Mouse (Mus musculus): ENCODE measurements at regions not wholly inside any gene's neighbourhood (a gene's known extent, or its start where the extent isn't known, plus 50 kb on each side); places are given as distances from the start of the nearest gene placed in this dataset.

DNA sequence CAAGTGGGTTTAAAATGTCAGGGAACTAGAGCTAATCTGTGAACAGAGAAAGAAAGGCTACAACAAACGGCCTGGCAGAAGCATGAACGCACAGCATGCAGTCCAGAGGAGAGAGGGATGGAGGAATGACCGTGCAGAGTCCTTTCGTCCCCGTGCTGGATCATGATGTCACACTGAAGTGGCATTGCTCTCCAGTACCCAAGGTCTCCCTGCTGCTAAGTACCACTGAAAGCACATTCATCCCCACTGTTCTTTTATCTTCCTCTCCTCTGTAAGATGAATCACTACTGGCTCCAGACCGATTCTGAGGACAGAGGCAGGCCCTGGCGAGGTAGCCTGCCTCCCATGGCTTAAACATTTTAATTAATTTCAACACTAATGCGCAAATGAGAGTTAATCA is 89.7 kb downstream of the Gm12689 start:
- Histone ChIP-seq H3K27ac (ENCODE audit: low read length) (no peak overlapping the region), H3K9ac (ENCODE audit: low read length) (no peak overlapping the region), H3K9me3 (replicated peaks; ENCODE audit: control insufficient read depth, low read length) (no peaks in the 10 kb centered on the region), H3K4me3 (replicated peaks; ENCODE audit: low read length) (no peak overlapping the region), H3K4me1 (ENCODE audit: control insufficient read depth, insufficient read depth, low read length) (no peaks in the 10 kb centered on the region), H3K4me2 (ENCODE audit: low read depth, low read length) (no peak overlapping the region), H3K36me3 (ENCODE audit: control insufficient read depth, insufficient read depth, low read length) (no peaks in the 10 kb centered on the region), H3K27me3 (ENCODE audit: control insufficient read depth, insufficient read depth, low read length) (no peaks in the 10 kb centered on the region)
- no peak for ATAC-seq (ENCODE audit: insufficient read depth, low FRiP score)
- WGBS = 43% methylated on average over 8 of the region's 8 CpGs

DNA sequence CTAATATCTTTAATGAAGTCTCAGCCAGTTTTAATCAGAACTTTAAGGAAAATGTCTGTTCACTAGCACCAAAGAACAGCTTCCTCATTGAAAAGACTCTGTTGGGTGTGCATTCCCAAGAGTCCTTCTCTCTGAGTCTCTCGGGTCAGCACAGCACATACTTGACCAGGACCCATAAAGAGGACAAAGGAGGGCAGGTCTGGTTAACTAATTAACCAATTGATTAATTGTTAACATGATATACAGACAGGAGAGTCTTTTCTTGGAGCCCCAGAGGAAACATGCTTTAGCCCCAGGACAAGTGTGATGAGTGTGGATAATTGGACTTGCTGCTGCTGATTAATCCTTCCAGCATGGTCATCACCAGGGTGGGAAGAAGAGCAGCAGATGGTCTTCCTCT is 93.7 kb downstream of the Gm12689 start:
- 69% methylated on average over 1 of the region's 1 CpGs for WGBS
- Histone ChIP-seq H3K9me3 (replicated peaks; ENCODE audit: control insufficient read depth, low read length) (no peaks in the 10 kb centered on the region), H3K27ac (ENCODE audit: low read length) (no peak overlapping the region), H3K4me2 (ENCODE audit: low read depth, low read length) (no peak overlapping the region), H3K9ac (ENCODE audit: low read length) (no peak overlapping the region), H3K36me3 (ENCODE audit: control insufficient read depth, insufficient read depth, low read length) (no peaks in the 10 kb centered on the region), H3K4me1 (ENCODE audit: control insufficient read depth, insufficient read depth, low read length) (no peaks in the 10 kb centered on the region), H3K4me3 (replicated peaks; ENCODE audit: low read length) (no peak overlapping the region), H3K27me3 (ENCODE audit: control insufficient read depth, insufficient read depth, low read length) (no peaks in the 10 kb centered on the region)
- ATAC-seq (ENCODE audit: insufficient read depth, low FRiP score) = no peak

DNA sequence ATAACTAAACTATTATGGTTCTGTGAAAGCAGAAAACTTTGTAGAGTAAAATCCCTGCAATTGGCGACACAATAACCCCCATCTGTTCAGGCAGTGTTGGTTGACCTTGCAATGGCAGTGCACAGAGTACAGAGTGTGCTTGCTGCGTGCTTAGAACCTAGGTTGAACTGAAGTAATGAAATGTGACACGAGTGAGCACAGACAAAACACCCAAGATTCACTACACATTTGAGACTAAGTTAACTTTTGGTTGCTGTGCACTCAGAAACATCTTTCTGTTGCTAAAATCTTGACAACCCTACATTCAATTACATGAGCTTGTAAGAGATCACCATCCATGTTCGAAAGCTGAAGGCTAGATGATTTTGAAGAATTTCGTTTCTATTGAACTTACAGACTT is 97.3 kb downstream of the Gm12689 start:
- Histone ChIP-seq H3K36me3 (ENCODE audit: control insufficient read depth, insufficient read depth, low read length) (no peaks in the 10 kb centered on the region), H3K4me2 (ENCODE audit: low read depth, low read length) (no peak overlapping the region), H3K9ac (ENCODE audit: low read length) (no peak overlapping the region), H3K4me1 (ENCODE audit: control insufficient read depth, insufficient read depth, low read length) (no peaks in the 10 kb centered on the region), H3K9me3 (replicated peaks; ENCODE audit: control insufficient read depth, low read length) (no peaks in the 10 kb centered on the region), H3K4me3 (replicated peaks; ENCODE audit: low read length) (no peak overlapping the region), H3K27ac (ENCODE audit: low read length) (no peak overlapping the region), H3K27me3 (ENCODE audit: control insufficient read depth, insufficient read depth, low read length) (no peaks in the 10 kb centered on the region)
- ATAC-seq (ENCODE audit: insufficient read depth, low FRiP score) = no peak
- 81% methylated on average over 5 of the region's 5 CpGs for WGBS

GRCm38 (mm10) chr4:99394244-99394643 is 98.5 kb downstream of the Gm12689 start:
- no peaks in the 10 kb centered on the region for H3K9me3 ChIP-seq (replicated peaks; ENCODE audit: control insufficient read depth, low read length)
- H3K27ac ChIP-seq (ENCODE audit: low read length) = no peak overlapping the region
- no peak for ATAC-seq (ENCODE audit: insufficient read depth, low FRiP score)
- no peaks in the 10 kb centered on the region for H3K27me3 ChIP-seq (ENCODE audit: control insufficient read depth, insufficient read depth, low read length)
- H3K4me2 ChIP-seq (ENCODE audit: low read depth, low read length) = no peak overlapping the region
- H3K4me1 ChIP-seq (ENCODE audit: control insufficient read depth, insufficient read depth, low read length) = no peaks in the 10 kb centered on the region
- no peak overlapping the region for H3K4me3 ChIP-seq (replicated peaks; ENCODE audit: low read length)
- 70% methylated on average over 3 of the region's 3 CpGs for WGBS
- no peak overlapping the region for H3K9ac ChIP-seq (ENCODE audit: low read length)
- no peaks in the 10 kb centered on the region for H3K36me3 ChIP-seq (ENCODE audit: control insufficient read depth, insufficient read depth, low read length)

DNA sequence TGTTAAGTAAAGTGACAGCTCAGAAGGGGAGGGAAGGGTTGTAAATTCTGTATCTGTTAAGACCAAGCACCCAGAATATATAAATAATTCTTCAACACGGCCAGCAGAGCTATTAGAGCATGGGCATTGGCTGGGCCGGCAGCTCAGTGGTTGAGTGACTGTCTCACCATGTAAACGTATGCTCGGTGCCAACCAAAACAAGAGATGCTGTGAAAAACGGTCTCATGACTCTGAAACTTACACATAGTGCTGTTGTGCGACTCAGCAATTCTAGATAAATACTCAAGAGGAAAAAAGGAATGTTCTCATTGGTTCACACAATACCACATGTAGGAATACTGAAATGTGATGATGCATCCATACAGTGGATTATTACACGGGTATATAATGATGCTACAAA is 111.8 kb downstream of the Gm12689 start:
- 70% methylated on average over 7 of the region's 7 CpGs for WGBS
- H3K27ac ChIP-seq (ENCODE audit: low read length) = no peak overlapping the region

GRCm38 (mm10) chr4:99423449-99423848 is 127.7 kb downstream of the Gm12689 start:
- Histone ChIP-seq H3K9me3 (replicated peaks; ENCODE audit: control insufficient read depth, low read length) (no peaks in the 10 kb centered on the region), H3K4me2 (ENCODE audit: low read depth, low read length) (no peak overlapping the region), H3K4me3 (replicated peaks; ENCODE audit: low read length) (no peak overlapping the region), H3K36me3 (ENCODE audit: control insufficient read depth, insufficient read depth, low read length) (no peaks in the 10 kb centered on the region), H3K4me1 (ENCODE audit: control insufficient read depth, insufficient read depth, low read length) (no peaks in the 10 kb centered on the region), H3K27me3 (ENCODE audit: control insufficient read depth, insufficient read depth, low read length) (no peaks in the 10 kb centered on the region), H3K27ac (ENCODE audit: low read length) (no peak overlapping the region), H3K9ac (ENCODE audit: low read length) (no peak overlapping the region)
- ATAC-seq (ENCODE audit: insufficient read depth, low FRiP score) = no peak
- 66% methylated on average over 1 of the region's 1 CpGs for WGBS

More for the DNA sequence above, 111.8 kb downstream of the Gm12689 start:
- Histone ChIP-seq H3K4me3 (replicated peaks; ENCODE audit: low read length) (no peak overlapping the region), H3K36me3 (ENCODE audit: control insufficient read depth, insufficient read depth, low read length) (no peaks in the 10 kb centered on the region), H3K27me3 (ENCODE audit: control insufficient read depth, insufficient read depth, low read length) (no peaks in the 10 kb centered on the region), H3K4me2 (ENCODE audit: low read depth, low read length) (no peak overlapping the region), H3K4me1 (ENCODE audit: control insufficient read depth, insufficient read depth, low read length) (no peaks in the 10 kb centered on the region), H3K9ac (ENCODE audit: low read length) (no peak overlapping the region), H3K9me3 (replicated peaks; ENCODE audit: control insufficient read depth, low read length) (no peaks in the 10 kb centered on the region)
- no peak for ATAC-seq (ENCODE audit: insufficient read depth, low FRiP score)

GRCm38 (mm10) chr4:99445077-99445754 is 149.5 kb downstream of the Gm12689 start:
- H3K4me3 ChIP-seq (replicated peaks; ENCODE audit: low read length) = peak overlapping the region; percentile 35
- no peak overlapping the region for H3K9ac ChIP-seq (ENCODE audit: low read length)
- H3K36me3 ChIP-seq (ENCODE audit: control insufficient read depth, insufficient read depth, low read length) = no peaks in the 10 kb centered on the region
- 27% methylated on average over 28 of the region's 28 CpGs for WGBS
- H3K27me3 ChIP-seq (ENCODE audit: control insufficient read depth, insufficient read depth, low read length) = no peaks in the 10 kb centered on the region
- peak overlapping the region; percentile 51 for H3K4me2 ChIP-seq (ENCODE audit: low read depth, low read length)
- H3K9me3 ChIP-seq (replicated peaks; ENCODE audit: control insufficient read depth, low read length) = no peaks in the 10 kb centered on the region
- no peak for ATAC-seq (ENCODE audit: insufficient read depth, low FRiP score)
- no peaks in the 10 kb centered on the region for H3K4me1 ChIP-seq (ENCODE audit: control insufficient read depth, insufficient read depth, low read length)
- no peak overlapping the region for H3K27ac ChIP-seq (ENCODE audit: low read length)

- Histone ChIP-seq H3K9ac (ENCODE audit: low read length) (no peak overlapping the region), H3K27me3 (ENCODE audit: control insufficient read depth, insufficient read depth, low read length) (no peaks in the 10 kb centered on the region), H3K4me3 (replicated peaks; ENCODE audit: low read length) (peak overlapping the region; percentile 35; the same call in 1 of the 2 replicates), H3K4me2 (ENCODE audit: low read depth, low read length) (peak overlapping the region; percentile 51), H3K9me3 (replicated peaks; ENCODE audit: control insufficient read depth, low read length) (no peaks in the 10 kb centered on the region), H3K36me3 (ENCODE audit: control insufficient read depth, insufficient read depth, low read length) (no peaks in the 10 kb centered on the region), H3K27ac (ENCODE audit: low read length) (no peak overlapping the region), H3K4me1 (ENCODE audit: control insufficient read depth, insufficient read depth, low read length) (no peaks in the 10 kb centered on the region)
- no peak for ATAC-seq (ENCODE audit: insufficient read depth, low FRiP score)
- WGBS = 44% methylated on average over 9 of the region's 9 CpGs
Measured at GRCm38 (mm10) chr4:99445755-99446128, 150.0 kb downstream of the Gm12689 start.

- no peak overlapping the region; the same call in 1 of the 2 replicates for H3K4me2 ChIP-seq (ENCODE audit: low read depth, low read length)
- no peak overlapping the region for H3K9ac ChIP-seq (ENCODE audit: low read length)
- no peak for ATAC-seq (ENCODE audit: insufficient read depth, low FRiP score)
- H3K4me1 ChIP-seq (ENCODE audit: control insufficient read depth, insufficient read depth, low read length) = peaks cover 4% of the 10 kb centered on the region; the same call in 1 of the 2 replicates
- no peak overlapping the region for H3K4me3 ChIP-seq (replicated peaks; ENCODE audit: low read length)
- peaks cover 3% of the 10 kb centered on the region; the same call in 1 of the 2 replicates for H3K27me3 ChIP-seq (ENCODE audit: control insufficient read depth, insufficient read depth, low read length)
- no peaks in the 10 kb centered on the region for H3K9me3 ChIP-seq (replicated peaks; ENCODE audit: control insufficient read depth, low read length)
- no peaks in the 10 kb centered on the region for H3K36me3 ChIP-seq (ENCODE audit: control insufficient read depth, insufficient read depth, low read length)
- WGBS = 63% methylated on average over 4 of the region's 4 CpGs
- no peak overlapping the region for H3K27ac ChIP-seq (ENCODE audit: low read length)
Measured at GRCm38 (mm10) chr4:99458984-99459383, 163.3 kb downstream of the Gm12689 start.
